Mouse (Mus musculus): Measurements from ENCODE around the gene E130114P18Rik. TPM values are rescaled to one million over a fixed set of nuclear protein-coding genes. Genes with fewer than 3 reads are reported as not detected.
A peak's percentile ranks its signal among the peaks of the same experiment; 100 is the strongest.

The E130114P18Rik gene
- total RNA-seq, 2 experiments from 2014 or later, result not detected

DNA sequence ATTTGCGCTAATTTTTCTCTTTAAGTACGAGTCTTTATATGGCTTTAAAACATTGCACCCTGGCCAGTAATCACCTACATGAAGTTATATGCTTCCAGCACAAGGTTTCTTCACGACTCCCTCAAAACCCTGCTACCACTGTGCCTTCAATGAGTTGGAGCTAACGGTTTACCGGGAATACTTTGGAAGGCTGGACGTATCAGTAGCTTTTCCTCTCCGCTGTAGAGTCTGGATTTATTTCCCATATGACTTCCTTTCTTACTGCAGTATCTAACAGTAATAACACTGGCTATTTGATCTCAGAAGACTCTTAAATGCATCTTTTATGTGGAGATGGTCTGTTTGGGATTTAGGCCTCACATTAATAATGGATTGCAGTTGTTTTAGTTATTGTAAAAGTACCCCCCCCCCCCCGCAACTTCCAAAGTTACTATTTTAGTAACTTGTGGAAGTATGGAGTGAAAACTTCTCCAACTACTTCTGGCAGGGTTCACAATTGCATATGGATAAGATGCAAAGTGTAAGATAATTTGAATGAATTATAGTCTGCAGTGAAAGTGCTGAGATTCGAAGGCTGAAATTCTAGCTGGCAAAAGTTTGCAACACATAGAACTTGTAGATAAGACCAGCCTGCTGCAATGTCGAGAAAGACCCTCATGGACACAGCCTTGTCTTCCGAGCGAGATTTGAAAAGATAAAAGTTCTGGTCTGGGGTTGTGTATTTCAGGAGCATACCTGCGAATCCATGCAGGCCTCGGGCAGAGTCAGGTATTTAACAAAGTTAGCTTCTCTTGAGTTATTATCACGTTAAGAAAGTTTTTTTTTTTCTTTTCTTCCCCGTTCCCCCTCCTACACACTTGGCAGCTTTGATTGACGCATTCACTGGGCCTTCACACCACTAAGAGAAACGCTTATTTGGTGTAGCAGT, 1.4 kb upstream of the E130114P18Rik start:
- no peak for DNase-seq
- intact Hi-C loops (cut with DNase I), result loop anchor here (2.0 to 5.0 kb wide), 7 partner anchors 38 to 543 kb away; no protein-coding TSS in a partner anchor

DNA sequence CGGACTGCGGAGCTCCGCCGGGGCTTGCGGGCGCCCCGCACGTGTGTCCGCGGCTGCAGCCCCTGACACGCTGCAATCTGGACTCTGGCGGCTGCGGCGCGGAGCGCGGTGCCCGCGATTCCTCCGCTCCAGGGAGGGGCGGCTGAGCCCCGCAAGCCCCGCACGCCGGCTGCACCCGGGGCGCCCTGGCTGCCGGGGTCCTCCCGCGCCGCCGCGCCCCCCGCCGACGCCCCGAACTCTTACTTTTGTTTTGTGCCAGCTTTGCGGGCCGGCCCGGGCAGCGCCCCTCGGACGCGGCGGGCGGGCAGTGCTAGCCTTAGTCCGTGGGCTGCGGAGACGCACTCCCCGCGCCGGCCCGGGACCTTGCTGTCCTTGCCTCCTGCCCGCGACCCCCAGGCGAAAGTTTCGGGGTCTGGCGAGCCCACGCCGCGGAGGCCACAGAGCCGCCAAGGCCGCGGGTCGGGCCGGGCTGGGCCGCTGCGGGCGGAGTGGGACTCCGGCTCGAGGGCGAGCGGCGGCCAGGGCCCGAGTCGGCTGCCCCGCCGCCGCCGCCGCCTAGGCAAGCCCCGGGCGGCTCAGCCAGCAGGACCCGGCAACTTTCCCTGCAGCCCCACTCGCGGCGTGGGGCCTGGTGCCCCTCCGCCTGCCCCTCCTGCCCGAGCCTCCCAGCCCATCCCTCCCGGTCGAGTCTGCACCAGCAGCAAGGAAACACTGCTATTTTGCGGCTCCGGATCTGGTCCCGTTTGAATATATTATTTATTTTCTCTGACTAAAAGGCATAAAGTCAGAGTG, 529 bp upstream of the E130114P18Rik start:
- peak; percentile 54 to 66 for DNase-seq
- intact Hi-C loops (cut with DNase I), result loop anchor here (2.0 to 5.0 kb wide), 7 partner anchors 39 to 544 kb away; no protein-coding TSS in a partner anchor

GRCm38 (mm10) chr4:97777081-97777705, 685 bp downstream of the E130114P18Rik start:
- intact Hi-C loops (cut with DNase I), result loop anchor here (2.0 to 5.0 kb wide), 5 partner anchors 26 to 545 kb away; no protein-coding TSS in a partner anchor
- peak; percentile 68 to 70 for DNase-seq

DNA sequence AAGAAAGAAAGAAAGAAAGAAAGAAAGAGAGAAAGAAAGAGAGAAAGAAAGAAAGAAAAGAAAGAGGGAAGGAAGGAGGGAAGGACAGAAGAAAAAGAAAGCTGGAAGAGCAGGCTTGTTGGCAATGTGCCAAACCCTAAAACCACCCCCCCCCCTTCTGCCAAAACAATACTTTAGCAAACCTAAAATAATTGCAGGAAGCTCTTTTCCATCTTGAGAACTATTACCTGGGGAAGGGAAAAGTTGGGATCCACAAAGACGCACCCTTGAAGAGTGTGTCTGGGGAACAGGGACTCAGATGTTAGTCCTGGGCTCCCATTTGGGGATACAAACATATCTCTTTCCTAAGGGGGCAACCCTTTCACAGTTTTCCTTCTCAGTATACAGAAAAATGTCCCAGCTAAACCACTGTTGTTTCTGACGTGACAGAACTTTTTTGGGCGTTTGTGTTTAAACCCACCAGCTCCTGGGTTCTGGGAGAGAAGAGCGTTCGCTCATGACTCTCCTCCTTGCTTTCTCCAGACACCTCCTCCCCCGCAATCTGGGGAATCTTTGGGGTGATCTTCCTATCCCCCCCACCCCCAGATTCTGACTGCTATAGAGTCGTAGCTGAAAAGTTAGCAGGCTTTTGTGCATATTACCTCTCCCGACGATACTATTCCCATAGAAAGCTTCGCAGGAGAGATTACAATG, 1.3 kb downstream of the E130114P18Rik start:
- intact Hi-C loops (cut with DNase I), result loop anchor here (2.0 to 5.0 kb wide), 5 partner anchors 26 to 546 kb away; no protein-coding TSS in a partner anchor
- peak; percentile 38 to 45 for DNase-seq

DNA sequence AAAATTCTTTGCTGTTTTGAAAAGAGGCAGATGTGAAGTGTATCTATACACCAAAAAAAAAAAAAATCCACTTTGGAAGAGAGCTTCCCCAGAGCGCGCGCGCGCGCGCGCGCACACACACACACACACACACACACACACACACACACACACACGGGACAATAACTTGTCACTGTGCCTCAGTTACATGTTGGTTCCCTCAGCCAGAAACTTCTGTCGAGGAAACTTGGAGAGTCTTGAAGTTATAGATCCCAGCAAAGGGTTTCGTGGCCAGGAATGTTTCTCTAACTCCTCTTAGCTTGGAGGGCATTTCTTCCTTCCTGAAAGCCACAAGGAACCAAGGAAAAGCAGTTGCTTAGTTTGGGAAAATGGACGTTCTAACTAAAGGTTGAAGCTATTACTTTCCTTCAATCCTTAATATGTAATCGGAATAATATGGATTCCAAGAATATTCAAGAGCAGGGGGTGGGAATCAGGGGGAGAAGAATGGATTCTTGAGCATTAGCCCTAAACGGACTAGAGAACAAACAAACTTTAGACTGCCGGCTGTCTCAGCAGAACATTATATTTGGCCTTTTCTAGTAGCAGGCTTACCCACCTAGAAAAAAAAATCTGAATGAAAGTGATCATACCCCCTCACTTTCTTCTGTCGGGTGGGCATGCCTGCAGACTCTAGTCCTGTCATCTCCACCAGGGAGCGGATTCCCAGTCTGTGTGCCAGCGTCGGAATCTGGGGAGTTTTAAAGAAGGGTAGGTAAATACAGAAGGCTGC, 2.2 kb downstream of the E130114P18Rik start:
- no peak for DNase-seq
- intact Hi-C loops (cut with DNase I), result loop anchor here (2.0 to 5.0 kb wide), 5 partner anchors 25 to 547 kb away; no protein-coding TSS in a partner anchor

DNA sequence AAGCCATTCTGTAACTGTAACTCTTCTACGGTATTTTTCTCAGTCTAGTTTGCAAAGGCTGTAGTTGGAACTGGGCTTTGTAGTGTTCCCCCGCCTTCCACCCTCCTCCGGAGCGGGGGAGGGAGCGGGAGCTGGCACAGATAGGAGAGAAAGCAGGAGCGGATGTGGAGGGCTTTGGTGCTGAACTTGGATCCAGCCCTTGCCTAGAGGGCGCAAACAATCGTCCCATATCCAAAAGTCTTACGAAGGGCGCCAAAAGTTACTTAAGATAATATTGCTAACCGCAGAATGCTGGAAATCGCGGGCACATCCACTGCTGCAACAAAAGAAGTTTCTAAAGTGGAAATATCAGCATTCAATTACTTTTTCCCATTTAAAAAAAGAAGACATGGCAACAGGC, 2.8 kb downstream of the E130114P18Rik start:
- DNase-seq, result peak; percentile 79 to 81
- intact Hi-C loops (cut with DNase I), result loop anchor here (5.0 kb wide), 4 partner anchors 42 to 547 kb away; no protein-coding TSS in a partner anchor

- no peak for DNase-seq
- intact Hi-C loops (cut with DNase I), result no loop called here
Measured at GRCm38 (mm10) chr4:97774446-97774950, 3.4 kb downstream of the E130114P18Rik start.

- no peak for DNase-seq
- intact Hi-C loops (cut with DNase I), result no loop called here
Measured at GRCm38 (mm10) chr4:97773791-97774190, 4.1 kb downstream of the E130114P18Rik start.

DNA sequence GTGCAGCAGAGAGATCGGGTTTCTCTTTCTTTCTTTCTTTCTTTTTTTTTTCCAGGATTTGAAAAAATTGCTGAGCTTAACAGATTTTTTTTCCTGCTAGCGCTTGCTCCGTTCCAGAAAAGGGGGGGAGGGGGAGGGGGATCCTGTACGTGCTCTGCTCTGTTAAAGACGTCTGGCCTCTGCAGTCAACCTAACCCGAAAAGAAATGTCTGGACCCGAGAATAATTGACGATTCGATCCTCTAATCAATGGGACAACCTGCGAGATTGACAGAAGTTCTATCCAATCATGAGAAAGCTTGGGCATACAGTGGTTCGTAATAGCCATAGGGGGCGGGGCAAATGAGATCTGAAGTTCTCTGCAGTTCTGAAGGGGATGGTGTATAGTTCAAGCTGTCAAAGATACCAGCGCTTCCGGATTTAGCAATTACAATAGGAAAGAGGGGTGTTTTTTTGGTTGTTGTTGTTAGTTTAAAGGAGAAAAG, 4.7 kb downstream of the E130114P18Rik start:
- intact Hi-C loops (cut with DNase I), result no loop called here
- peak; percentile 87 to 92 for DNase-seq

GRCm38 (mm10) chr4:97772641-97773040, 5.2 kb downstream of the E130114P18Rik start, which contains the start of gene Nfia:
Gene Nfia, plus strand, starts transcription at chr4:97772734.
- intact Hi-C loops (cut with DNase I), result loop anchor here (1.0 kb wide), 1 partner anchor 14 kb away; no protein-coding TSS in a partner anchor

GRCm38 (mm10) chr4:97772084-97772484, 5.8 kb downstream of the E130114P18Rik start:
- peak; percentile 97 for DNase-seq
- intact Hi-C loops (cut with DNase I), result loop anchor here (1.0 kb wide), 1 partner anchor 14 kb away; no protein-coding TSS in a partner anchor

More at GRCm38 (mm10) chr4:97772641-97773040, 5.2 kb downstream of the E130114P18Rik start, which contains the start of gene Nfia:
- DNase-seq, result no peak

- intact Hi-C loops (cut with DNase I), result no loop called here
- no peak for DNase-seq
Measured at GRCm38 (mm10) chr4:97771426-97771825, 6.5 kb downstream of the E130114P18Rik start.

- DNase-seq, result no peak
- intact Hi-C loops (cut with DNase I), result no loop called here
Measured at GRCm38 (mm10) chr4:97769861-97770260, 8.0 kb downstream of the E130114P18Rik start.

- no peak for DNase-seq
- intact Hi-C loops (cut with DNase I), result no loop called here
Measured at GRCm38 (mm10) chr4:97767516-97767915, 10.4 kb downstream of the E130114P18Rik start.

DNA sequence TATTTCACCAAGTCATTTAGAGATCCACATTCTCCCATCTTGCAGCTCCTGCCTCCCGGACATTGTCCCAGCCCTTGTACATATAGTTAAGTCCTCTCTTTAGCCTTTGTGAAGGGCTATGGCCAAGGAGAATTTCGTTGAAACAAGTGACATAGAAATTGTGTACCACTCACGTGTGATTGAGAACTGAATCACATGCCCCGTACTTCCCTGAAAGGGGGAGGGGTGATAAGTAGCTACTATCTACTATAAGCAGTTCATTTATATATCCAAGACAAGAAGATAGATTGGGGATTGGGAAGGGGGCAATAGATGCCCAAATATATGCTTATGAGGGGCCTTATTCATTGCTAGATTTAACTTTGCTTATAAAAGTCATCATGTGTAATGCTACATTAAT, 10.9 kb downstream of the E130114P18Rik start:
- intact Hi-C loops (cut with DNase I), result no loop called here
- DNase-seq, result no peak

DNA sequence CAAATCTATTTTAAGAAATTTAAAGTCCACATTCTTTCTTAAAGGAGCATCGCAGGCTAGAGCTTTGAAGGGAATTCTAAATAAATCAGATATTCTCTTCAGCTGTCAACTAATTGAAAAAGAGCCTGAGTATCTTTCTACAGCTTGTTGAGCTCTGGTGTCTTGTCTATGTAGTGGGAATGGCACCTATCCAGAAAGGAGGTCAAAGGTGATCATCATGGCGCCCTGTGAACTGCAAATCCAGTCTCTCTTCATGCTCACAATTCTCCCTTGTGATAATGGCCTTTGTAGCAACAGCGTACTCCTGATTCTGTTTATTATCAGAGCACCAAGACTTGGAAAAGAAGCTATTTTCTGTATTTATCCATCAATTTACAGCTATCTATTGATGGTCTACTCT, 11.8 kb downstream of the E130114P18Rik start:
- DNase-seq, result no peak

DNA sequence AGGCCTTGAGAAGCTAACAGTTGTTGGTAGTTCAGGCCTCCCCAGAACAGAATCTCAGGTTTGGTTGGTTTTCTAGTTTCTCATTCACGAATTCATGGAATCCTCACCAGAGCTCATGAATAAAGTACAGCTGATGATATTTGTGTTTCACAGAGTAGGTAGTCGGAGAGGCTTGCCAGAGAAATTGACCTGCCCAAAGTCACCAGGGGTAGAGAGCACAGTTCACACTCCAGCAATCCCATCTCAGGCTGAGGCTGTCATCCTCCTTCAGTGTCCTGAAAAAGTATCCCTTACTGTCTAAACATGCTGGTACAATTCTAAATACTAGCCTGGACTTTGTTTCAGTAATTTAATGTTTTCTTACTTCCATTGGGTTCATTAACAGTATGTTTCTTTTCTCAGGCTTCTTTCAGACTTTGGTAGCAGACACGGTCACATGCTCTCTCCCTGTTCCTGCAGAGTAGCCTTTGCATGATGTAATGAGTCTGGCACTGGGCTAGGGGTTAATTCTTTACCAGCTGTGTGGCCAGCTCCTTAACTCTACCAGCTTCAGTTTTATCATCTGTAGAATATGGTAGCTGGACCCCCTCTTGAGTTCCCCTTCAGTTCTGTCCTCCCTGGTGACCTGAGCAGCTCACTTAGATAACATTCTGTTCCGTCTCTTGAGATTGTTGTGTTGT, 12.4 kb downstream of the E130114P18Rik start:
- no peak for DNase-seq
- intact Hi-C loops (cut with DNase I), result no loop called here

More for the DNA sequence above, 11.8 kb downstream of the E130114P18Rik start:
- intact Hi-C loops (cut with DNase I), result no loop called here

- intact Hi-C loops (cut with DNase I), result no loop called here
- DNase-seq, result no peak
Measured at GRCm38 (mm10) chr4:97764616-97765015, 13.3 kb downstream of the E130114P18Rik start.

Data from heart, postnatal 14 days (tissue).